Mouse (Mus musculus) spleen, adult 2 months (tissue): ENCODE data around the gene Skp1a. TPM values are rescaled to one million over a fixed set of nuclear protein-coding genes. Genes with fewer than 3 reads are reported as not detected.
A peak's percentile ranks its signal among the peaks of the same experiment; 100 is the strongest.

Experiments
- DNase-seq, 2 experiments: peaks; one replicate each; pipeline versions ENCODE4 v3.0.0 to v3.0.0-alpha.2; 2012 to 2021; ENCODE audit warnings: low spot score in 2 of 2, low read depth in 1 of 2
- H3K27ac ChIP-seq: fragments of 200-500 bp; 2 replicates; pipeline ENCODE4 v1.5.1; 2012; ENCODE audit warnings: low read length, inconsistent platforms; ENCODE audit not compliant: insufficient read depth
- H3K27me3 ChIP-seq: fragments of 200-500 bp; 2 replicates; pipeline ENCODE4 v1.6.1; 2012; ENCODE audit warnings: mild to moderate bottlenecking, moderate library complexity, low read length, inconsistent platforms; ENCODE audit not compliant: control insufficient read depth, insufficient read depth
- H3K36me3 ChIP-seq: fragments of 200-500 bp; 2 replicates; pipeline ENCODE4 v1.6.1; 2012; ENCODE audit warnings: mild to moderate bottlenecking, low read length, inconsistent platforms; ENCODE audit not compliant: control insufficient read depth, insufficient read depth
- H3K4me1 ChIP-seq: fragments of 200-500 bp; 2 replicates; pipeline ENCODE4 v1.6.1; 2011; ENCODE audit warnings: inconsistent platforms; ENCODE audit not compliant: control insufficient read depth, insufficient read depth, insufficient read length
- H3K4me3 ChIP-seq: fragments of 200-500 bp; 2 replicates; pipeline ENCODE4 v1.5.1; 2011; ENCODE audit warnings: mild to moderate bottlenecking, inconsistent platforms; ENCODE audit not compliant: insufficient read depth, insufficient read length; ENCODE audit errors: extremely low read depth
- CTCF ChIP-seq: fragments of 200-500 bp; IDR thresholded peaks from 2 replicates; pipeline ENCODE4 v1.5.1; 2011; ENCODE audit warnings: mild to moderate bottlenecking, inconsistent platforms; ENCODE audit not compliant: insufficient read depth, insufficient read length, insufficient replicate concordance; ENCODE audit errors: extremely low read depth
- POLR2A ChIP-seq: fragments of 200-500 bp; IDR thresholded peaks from 2 replicates; pipeline ENCODE4 v1.6.1; 2011; ENCODE audit warnings: low read depth, low read length, inconsistent platforms
- WGBS: fragments of 180-500 bp; shearing (Covaris S2); methylation state at CpG from one replicate; pipeline ENCODE4 v1.1.7; 2018; 5-methylcytosine and 5-hydroxymethylcytosine counted together
- polyA plus RNA-seq: library from polyadenylated mRNA; depleted of rRNA; stranded (reverse); fragments of >200 nt; gene quantifications from 2 replicates; pipeline ENCODE4 v1.2.3, GENCODE M21; 2012

Skp1a gene
- polyA plus RNA-seq, 1 experiment = 6.3 TPM

DNA sequence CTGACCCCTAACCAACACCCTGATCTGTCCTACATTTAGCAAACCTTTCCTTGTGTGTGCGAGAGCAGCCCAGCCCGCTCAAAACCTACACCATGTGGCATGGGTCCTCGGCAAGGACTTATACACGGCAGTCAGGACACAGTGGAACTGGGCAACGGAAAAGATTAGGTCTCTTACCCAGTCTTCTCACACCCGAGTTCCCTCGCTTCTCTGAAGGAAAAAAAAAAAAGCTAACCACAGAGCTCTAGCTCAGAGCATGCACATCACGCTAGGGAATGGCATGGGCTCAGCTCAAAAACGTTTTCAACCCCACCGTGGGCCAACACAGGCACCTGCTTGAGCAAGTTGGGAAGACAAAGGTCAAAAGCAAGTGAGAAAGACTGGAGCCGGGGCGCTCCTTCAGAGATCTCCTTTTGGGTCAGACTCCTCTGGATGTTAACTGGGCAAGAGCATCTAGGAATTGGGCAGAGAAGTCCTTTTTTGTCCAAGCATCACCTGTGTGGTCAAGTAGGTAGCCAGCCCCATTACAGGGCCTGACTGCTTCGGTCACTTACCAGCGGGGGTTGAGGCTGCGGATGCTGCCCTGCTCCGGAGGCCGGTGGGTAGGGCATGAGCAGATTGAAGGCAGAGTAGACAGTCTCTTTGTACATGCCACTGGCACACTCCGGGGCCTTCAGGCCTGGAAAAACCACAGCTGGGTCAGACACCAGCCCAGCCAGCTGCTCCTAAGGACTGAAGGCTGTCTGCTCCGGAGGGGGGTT, 50.0 kb downstream of the Skp1a start:
- no peak for DNase-seq
- WGBS = 47% methylated on average over 19 of the region's 19 CpGs
- Histone ChIP-seq H3K36me3 (no peaks in the 10 kb centered on the region; the same call in 1 of the 2 replicates), H3K27ac (peak overlapping the region; percentile 92), H3K4me1 (peaks cover 11% of the 10 kb centered on the region; the same call in 1 of the 2 replicates), H3K4me3 (peak overlapping the region; percentile 73), H3K27me3 (peaks cover 10% of the 10 kb centered on the region)
- TF ChIP-seq POLR2A (no peak), CTCF (no peak)

DNA sequence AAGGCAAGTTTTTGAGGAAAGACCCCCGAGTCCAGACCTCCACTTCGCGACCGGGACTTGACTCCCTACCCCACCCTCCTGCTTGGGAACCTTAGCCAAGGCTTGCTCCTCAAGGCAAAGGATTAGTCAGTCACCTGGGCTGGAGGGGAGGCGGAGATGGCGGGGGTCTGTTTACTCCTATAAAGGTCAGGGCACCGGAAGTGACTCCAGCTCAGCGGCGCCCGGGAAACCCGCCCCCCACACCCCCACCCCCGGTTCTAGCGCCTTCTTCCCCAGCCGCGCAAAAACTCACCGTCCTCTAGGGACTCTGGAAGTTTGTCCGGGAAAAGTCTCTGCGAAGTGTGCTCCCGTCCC, 50.6 kb downstream of the Skp1a start:
- Histone ChIP-seq H3K4me1 (peaks cover 11% of the 10 kb centered on the region; the same call in 1 of the 2 replicates), H3K27ac (peak overlapping the region; percentile 92), H3K4me3 (peak overlapping the region; percentile 73), H3K27me3 (peaks cover 10% of the 10 kb centered on the region), H3K36me3 (no peaks in the 10 kb centered on the region; the same call in 1 of the 2 replicates)
- TF ChIP-seq POLR2A = no peak
- DNase-seq = no peak
- 6% methylated on average over 19 of the region's 19 CpGs for whole genome bisulfite sequencing

DNA sequence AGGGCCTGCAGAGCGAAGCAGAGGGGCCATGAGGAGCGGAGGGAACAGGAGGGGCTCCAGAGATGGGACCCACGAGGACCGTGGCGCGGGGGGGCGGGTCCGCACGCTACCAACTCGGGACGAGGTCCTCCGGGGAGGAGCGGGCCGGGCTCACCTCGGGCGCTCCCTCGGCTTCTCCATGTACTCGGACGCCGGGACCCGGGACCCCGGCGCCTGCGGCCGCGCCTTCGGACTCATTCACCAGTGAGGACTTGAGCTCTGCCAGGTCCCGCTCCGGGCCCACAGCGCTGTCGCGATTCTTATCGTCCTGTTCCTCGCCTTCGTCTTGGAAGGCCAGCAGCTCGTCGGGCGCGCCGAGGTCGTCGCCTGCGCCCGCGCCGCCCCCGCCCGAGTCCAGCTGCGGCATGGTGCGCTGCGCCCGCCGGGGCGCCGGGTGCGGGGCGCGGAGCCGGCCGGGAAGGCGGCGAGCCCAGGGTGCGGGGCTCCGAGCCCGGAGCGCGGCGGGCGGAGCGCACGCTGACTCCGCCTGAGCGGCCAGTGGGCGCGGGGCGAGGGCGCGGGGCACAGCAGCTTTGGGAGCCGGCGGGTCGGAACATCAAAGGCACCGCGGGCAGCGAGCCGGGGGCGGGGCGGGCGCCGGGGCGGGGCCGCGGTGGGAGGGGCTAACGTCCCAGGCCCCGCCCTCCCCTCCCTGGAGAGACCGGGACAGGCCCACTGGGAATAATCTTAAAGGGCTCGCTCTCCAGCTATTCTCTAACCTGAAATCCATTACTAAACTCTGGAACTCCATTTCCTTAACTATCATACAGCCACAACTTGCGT, 51.2 kb downstream of the Skp1a start, which contains the start of gene Tcf7:
Gene Tcf7 (minus strand): TSS at position 241 of the 822 bp plus-strand sequence.
- H3K36me3 ChIP-seq = no peaks in the 10 kb centered on the region; the same call in 1 of the 2 replicates
- peak within 1 kb of the TSS; percentile 73 for H3K4me3 ChIP-seq
- H3K27ac ChIP-seq = peak within 1 kb of the TSS; percentile 92
- peak in 1 of 2 experiments; percentile 39 for DNase-seq
- peaks cover 10% of the 10 kb centered on the region for H3K27me3 ChIP-seq
- 2% methylated on average over 87 of the region's 97 CpGs for WGBS
- H3K4me1 ChIP-seq = peaks cover 11% of the 10 kb centered on the region; the same call in 1 of the 2 replicates
- TF ChIP-seq POLR2A = no peak
- TF ChIP-seq CTCF = no peak

DNA sequence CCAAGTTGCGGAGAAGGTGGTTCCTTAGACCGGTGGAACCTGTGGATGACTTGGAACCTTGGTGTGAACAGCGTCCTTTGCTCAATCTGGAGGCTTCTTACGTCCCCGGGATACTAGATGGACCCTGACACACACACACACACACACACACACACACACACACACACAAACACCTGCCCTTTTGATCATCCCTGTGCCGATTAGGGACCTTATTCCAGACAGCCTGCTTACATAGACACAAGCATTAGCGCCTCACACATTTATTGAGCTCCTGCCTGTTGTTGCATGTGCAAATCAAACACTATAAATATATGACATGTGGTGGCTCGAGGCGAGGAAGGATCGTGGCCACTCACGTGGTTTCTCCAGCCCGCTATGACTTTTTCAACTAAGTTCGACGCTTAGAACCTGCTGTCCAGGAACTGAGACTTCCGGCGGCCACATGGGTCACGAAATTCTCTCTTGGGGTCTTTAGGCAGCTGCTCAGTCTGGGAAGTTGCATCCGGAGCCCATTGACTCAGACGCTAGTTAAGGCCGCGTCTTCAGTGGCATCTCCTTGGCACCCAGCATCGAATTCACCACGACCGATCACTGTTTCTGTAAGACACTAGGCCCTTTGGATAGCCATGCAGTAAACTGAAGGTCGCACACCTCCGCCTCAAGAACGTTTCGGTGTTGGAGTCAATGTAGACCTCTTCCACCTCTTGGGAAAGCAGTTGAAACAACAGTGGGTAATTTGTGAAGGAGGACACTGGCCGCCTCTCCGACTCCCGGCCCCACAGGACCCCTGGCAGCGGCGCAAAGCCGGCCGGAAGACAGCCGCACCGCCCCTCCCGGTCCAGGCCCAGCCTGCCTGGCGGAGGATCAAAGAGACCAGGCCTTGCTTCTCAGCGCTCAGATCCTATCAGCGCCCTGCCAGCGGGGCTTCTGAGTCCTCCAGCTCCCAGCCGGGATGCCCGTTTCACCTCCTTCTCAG, 52.1 kb downstream of the Skp1a start:
- H3K27ac ChIP-seq = peak overlapping the region; percentile 58
- H3K27me3 ChIP-seq = peaks cover 10% of the 10 kb centered on the region
- no peaks in the 10 kb centered on the region; the same call in 1 of the 2 replicates for H3K36me3 ChIP-seq
- no peak for TF ChIP-seq CTCF
- TF ChIP-seq POLR2A = no peak
- peak overlapping the region; percentile 40 for H3K4me3 ChIP-seq
- no peak for DNase-seq
- H3K4me1 ChIP-seq = peaks cover 11% of the 10 kb centered on the region; the same call in 1 of the 2 replicates
- WGBS = 15% methylated on average over 44 of the region's 44 CpGs

DNA sequence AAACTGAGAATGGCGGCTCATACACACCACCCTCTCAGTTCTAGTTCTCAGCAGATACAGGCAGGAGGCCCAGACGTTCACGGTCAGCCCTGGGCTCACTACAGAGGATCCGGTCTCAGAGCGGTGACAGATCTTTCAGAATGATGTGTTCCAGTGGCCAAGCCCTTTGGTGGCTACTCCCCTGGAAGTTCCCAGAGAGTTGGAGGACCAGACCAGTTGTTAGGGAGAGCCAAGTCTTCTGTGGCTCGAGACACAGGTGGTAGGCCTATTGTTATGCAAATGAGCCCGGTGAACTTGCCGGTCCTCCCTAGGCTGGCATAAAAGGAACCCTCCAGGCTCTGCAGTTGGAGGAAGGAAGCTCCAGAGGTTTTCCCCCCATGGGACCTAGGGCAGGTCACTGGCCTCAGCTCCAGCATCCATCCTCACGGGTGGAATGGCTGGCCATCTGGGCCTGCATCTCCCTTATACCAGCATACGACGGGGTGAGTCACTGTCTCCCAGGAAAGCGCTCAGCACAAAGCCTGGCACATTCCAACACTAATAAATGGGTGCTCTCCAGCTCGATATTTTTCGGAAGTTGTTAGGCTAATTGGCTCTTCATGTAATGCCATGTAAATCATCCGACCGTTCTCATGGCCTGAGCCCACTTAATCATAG, 54.6 kb downstream of the Skp1a start:
- no peak for DNase-seq
- Histone ChIP-seq H3K4me3 (no peak overlapping the region), H3K4me1 (peaks cover 11% of the 10 kb centered on the region; the same call in 1 of the 2 replicates), H3K36me3 (no peaks in the 10 kb centered on the region), H3K27ac (no peak overlapping the region), H3K27me3 (peaks cover 10% of the 10 kb centered on the region)
- WGBS = 72% methylated on average over 16 of the region's 16 CpGs
- TF ChIP-seq CTCF (no peak), POLR2A (no peak)

DNA sequence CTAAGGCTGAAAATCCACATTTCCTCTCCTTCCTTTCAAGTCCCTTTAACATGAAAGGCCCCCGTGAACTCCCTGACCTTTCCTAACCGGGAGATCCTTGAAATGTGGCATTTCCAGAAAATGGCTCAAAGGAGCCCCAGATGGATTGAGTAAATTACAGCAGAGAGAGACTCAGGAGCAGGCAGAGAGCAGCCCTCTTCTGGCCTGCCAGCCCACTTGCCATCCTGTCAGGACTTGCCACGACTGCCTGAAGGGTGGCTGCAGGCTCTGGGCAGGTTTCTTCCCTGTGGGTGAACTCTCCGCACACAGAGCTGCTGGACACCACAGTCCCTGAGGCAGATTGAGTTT, 55.1 kb downstream of the Skp1a start:
- H3K4me1 ChIP-seq = peaks cover 11% of the 10 kb centered on the region; the same call in 1 of the 2 replicates
- 66% methylated on average over 4 of the region's 4 CpGs for WGBS
- H3K27ac ChIP-seq = no peak overlapping the region
- TF ChIP-seq POLR2A = no peak
- TF ChIP-seq CTCF = no peak
- peaks cover 10% of the 10 kb centered on the region for H3K27me3 ChIP-seq
- no peaks in the 10 kb centered on the region for H3K36me3 ChIP-seq
- DNase-seq = no peak
- H3K4me3 ChIP-seq = no peak overlapping the region
